Mouse (Mus musculus): ENCODE results near the gene Lrmda. TPM values are rescaled to one million over a fixed set of nuclear protein-coding genes. Genes with fewer than 3 reads are reported as not detected.

Lrmda gene
- total RNA-seq, 2 experiments from 2014 or later, result 3.7 to 3.9 TPM

DNA sequence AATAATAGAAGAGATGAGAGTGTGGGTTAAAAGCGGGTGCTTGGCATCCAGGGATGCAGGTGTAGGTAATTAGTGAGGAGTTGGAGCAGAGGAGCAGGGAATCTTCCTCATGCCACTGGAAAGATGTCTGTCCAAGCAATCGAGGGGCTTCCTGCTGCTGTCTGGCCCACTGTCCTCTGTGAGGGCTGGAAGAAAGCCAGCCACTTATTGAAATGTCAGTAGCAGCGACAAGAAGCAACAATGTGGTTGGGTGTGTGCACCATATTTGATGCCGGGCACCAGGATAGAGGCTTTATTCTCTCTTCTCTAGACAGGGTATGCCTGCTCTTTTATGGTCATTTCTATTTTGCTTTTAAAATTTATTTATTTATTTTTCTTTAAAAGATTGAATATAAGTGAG, 451.5 kb downstream of the Lrmda start:
- no peak for DNase-seq (ENCODE audit: low spot score in 2 of 2)

DNA sequence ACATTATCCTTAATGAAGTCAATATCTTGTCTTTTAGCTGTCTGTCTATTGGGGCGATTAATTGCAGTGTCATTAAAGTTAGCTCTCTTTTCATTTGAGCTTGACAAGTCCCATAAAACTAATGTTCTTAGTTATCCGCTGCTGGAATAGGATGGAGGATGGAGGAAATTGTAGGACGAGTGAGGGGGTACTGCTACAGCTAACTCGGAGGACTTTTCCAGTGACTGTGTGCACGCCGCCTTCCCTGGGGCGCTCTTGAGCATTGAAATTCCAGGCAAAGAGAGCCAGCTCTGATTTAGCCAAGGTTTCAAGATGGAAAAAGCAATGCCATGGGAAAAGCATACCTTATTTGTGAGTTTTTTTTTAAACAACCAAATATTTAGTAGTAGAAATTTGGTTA, 453.9 kb downstream of the Lrmda start:
- DNase-seq (ENCODE audit: low spot score in 2 of 2), result no peak

DNA sequence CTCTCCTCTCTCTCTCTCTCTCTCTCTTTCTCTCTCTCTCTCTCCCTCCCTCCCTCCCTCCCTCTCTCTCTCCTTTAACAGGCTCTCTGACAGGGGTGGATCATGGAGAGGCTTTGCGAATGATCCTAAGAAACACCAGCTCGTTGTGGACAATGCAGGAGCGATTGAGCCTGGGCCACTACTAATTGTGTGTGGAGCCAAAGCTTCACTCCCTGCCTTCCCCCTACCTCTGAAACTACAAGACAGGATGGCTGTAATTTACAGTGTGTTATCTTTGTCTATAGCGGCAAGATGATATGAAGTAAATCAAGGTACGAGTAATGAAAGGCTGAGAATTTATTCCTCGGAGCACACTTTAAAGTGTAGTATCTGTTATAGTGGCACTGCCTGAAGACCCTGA, 454.5 kb downstream of the Lrmda start:
- DNase-seq (ENCODE audit: low spot score in 2 of 2), result no peak

DNA sequence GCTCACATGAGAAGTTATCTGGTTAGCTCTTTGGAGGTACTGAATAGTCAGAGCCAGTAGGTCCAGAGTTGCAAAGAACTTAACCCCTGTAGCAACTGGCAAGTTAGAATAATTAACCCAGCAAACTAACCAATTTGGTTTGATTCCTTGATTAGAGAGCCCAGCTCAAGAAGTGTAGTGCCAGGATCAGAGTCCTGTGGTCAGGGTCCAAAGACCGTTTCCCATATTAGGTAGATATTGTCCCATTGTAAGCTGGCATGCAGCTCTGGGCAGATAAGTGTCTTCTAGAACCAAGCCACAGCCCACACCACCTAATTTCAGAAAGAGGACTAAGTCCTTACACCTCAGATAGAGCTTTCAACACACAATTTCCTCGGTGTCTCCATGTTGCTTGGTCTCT, 473.8 kb downstream of the Lrmda start:
- DNase-seq (ENCODE audit: low spot score in 2 of 2), result no peak

DNA sequence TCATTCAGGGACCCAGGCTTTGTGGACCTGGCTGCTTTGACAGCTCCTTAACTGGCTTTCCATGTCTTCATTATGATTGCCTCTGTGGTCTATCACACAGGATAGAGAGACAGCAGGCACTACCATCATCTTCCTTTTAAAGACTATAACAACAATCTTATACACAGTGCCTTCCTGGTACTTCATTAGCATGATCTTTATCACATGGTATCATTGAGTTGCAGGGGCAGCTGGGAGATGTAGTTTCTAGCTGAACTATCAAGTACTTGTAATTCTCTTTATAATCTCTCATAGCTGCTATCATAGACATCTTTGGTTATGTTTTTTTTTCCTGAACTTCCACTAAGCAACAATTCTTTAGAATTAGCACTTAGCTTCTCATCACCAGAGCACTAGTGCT, 474.8 kb downstream of the Lrmda start:
- no peak for DNase-seq (ENCODE audit: low spot score in 2 of 2)

DNA sequence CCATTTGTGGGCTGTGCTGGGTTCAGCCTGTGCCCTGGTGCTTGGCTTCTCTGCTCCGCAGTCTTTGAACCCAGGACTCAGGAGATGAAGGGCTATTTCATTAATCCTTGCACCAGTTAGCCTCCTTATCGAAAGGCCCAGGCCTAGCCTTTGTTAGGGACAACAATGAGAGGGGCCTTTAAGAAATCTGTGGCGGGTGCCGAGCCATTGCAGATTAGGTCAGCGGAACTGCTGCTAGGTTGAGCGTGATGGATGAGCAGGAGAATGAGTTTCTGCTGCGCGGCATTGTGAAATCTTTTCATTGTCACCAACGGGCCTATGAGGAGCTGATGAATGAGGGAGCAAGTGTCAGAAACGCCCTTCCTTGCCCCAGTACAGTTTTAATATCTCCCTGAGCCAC, 475.4 kb downstream of the Lrmda start:
- DNase-seq (ENCODE audit: low spot score in 2 of 2), result no peak

DNA sequence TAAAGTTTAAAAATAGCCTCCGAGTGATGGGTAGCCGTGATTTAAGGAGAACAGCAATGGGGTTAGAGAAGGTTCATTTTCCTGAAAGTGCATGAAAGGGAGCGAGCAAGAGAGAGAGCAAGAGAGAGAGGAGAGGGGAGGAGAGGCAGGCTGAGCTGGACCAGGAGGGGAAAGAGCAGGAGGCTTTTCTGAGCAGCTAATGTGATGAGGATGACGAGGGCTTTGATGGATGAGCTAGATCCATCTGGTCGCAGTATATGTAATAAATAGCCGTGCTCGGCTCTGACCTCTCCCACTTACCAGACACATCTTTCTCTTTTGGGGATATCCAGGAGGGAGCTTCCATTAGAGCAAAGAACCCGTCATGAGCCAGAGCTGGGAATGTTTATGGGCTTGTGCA, 475.8 kb downstream of the Lrmda start:
- DNase-seq (ENCODE audit: low spot score in 2 of 2), result no peak

DNA sequence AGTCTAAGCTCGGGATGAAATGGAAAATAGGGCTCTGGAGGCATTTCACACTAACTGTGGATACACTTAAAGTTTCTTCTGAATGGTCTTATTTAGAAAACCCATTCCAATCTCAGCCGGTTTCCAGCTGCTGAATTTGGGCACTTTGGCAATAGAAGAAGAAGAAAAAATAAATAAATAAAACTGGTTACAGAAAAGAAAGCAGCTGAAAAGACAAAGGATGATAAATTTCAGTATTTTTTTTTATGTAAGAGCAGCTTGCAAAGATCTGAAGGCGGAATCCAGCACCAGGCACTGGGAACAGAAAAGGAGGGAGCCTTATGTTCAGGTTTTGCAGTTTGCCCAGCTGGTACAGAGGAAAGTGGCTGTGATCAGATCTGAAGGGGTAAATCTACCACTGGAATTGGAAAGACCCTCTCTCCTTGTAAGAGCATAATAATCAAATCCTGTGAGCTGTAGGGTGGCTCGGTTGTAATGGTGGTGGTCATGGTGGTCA, 478.2 kb downstream of the Lrmda start:
- no peak for DNase-seq (ENCODE audit: low spot score in 2 of 2)

DNA sequence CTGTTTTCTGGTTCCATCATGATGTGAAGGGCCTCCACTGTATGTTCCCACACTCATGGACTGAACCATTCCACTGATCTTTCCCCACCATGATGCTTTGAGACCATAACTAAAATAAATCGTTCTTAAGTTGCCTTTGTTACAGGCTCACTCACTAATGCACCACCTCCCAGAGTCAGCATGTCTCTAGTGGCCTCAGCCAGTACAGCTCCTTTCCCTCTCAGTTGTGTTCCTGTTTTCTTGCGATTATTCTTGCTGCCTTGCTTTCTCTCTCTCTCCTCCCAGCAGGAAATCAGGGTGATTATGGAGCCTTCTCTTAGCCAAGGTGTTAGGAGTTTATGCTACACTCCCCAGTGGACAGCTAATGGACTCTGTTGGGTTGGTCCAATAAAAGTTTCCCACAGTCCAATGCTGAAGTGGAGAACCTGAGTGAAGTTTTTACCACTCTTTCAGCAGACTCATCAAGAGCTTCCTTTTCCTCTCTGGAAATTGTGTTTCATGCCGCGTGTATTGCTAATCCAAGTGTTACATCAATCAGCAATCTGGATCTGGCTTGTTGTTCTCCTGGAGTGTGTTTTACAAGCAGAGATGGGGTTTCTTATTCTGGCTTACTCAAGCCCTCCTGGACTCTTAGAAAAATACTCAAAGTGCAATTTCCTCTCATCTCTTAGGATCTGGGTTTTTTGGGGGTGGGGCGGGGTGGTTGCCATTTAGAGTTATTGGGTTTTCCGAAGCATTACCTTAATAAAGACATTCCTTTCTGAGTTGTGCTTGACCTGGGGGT, 490.4 kb downstream of the Lrmda start:
- DNase-seq (ENCODE audit: low spot score in 2 of 2), result no peak

DNA sequence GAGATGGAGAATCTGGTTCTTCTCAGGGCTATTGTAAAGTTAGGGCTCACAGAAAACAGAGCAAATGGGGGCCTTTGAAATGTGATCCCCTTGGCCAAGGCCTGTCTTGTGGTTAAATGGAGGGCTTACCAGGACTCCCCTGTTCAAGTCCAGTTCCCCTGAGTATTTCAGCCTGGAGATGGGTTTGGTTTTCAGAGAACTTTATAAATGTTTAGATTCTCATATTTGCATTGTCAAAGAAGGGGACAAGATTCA, 490.9 kb downstream of the Lrmda start:
- DNase-seq (ENCODE audit: low spot score in 2 of 2), result no peak

DNA sequence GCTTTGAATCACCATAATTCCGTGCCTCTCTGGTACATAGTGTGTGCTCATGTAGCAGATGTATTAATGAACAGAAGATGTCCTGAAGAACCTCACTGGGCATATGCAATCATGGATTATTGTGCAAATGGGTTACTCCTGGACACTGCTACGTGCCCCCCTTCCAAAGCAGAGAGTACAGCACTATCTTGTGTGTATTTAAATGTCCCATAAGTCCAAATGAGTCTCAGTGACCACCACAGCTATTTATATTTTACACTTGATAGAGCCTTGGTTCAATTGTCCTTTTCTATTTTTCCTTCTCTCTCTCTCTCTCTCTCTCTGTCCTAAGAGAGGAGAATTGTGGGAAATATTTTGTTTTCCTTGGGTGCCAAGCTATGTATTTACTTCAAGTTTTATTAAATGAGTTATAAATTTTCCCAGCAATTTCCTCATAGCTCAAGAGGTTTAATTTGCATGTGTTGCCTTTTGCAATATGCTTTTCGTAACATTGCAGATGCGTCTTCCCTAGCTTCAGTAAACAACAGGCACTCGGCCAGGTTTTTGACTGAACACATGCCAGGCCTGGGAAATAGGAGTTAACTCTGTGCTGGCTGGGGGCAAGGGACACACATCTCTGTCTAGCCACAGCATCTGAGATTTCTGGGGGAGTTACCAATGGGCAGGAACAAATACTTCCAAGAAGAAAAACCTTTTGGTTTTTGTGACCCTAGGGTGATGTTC, 495.0 kb downstream of the Lrmda start:
- DNase-seq (ENCODE audit: low spot score in 2 of 2), result no peak

DNA sequence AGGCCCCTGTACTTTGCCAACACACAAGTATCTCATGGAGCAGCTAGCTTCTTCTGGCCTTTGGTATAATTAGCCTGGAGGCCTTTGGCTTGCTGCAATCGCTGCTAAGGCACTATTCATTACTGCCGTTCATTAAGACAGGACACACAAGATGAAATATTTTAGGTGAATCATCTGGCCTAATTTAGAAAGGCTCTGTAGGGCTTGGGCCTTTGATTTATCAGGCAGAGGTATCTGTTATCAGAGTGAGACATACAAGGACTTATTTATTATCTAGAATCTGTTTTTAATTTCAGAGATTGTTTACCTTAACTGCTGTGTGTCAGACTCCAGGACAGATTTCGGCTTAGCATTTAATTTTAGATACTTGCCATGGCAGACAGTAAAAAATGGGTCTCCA, 511.2 kb downstream of the Lrmda start:
- no peak for DNase-seq (ENCODE audit: low spot score in 2 of 2)

DNA sequence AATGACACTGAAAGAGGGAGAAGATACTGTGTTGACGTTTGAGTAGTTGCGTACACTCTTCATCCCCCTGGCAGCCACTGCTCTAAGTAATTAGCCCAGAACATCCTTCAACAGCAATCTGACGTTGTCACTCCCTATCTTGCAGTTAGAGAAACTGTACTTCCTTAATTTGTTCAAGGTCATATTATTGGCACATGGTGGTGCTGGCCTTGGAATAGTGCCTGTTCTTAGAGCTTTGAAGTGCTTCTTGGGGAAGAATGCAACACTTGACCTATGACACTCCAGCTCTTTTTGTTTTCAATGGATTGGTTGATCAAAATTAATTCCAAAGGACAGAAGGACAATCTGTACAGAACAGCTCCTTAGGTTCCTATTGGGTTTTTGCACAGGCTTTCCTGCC, 514.0 kb downstream of the Lrmda start:
- DNase-seq (ENCODE audit: low spot score in 2 of 2), result no peak

DNA sequence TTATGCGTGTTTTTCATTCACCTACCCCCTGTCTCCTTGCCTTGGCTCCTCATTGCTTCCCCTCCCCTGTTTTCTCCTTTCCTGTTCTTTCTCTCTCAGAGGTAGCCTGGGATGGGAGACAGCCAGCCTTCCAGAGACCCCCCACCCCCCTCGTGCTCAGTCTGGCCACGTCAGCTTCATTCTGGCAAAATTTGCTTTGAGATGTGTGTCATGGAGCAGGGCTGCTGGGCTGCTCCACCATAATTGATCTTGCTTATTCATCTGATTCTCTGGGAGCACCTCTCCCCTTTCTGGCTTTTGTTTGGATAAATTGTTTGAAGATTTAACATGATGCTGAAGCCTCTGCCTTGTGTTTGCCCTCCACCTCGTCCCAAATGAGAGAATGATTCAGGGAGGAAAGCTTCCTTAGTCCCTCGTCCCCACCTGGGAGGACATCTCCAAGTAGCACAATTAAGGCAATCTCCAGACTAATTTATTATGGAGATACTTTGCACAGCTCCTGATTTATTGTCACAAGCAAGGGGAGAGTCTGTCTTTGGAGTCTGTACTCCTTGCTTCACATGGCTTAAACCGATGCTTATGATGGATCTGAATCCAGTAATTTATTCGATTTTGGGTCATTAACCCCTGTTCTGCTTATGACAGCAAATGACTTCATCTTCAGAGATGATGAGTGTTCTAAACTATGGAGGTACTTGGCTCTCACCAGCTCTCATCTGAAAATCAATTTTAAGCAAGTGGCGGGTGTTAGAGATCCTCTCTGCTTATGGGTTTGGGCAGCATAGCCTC, 526.6 kb downstream of the Lrmda start:
- no peak for DNase-seq (ENCODE audit: low spot score in 2 of 2)

DNA sequence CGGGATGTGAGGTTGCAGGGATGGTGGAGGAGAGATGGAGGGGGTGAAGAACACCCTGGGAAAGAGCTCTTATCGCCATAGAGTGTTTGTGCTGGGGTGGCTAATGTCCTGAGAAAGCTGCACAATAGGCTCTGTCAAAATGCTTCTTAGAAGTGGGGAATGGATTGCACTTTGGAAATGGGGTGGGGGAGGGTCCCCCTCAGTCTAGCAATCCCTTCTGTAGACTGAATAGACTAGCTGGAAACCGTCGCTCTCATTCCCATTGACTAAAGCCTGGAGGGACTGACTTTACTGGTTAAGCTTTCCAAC, 527.1 kb downstream of the Lrmda start:
- no peak for DNase-seq (ENCODE audit: low spot score in 2 of 2)

DNA sequence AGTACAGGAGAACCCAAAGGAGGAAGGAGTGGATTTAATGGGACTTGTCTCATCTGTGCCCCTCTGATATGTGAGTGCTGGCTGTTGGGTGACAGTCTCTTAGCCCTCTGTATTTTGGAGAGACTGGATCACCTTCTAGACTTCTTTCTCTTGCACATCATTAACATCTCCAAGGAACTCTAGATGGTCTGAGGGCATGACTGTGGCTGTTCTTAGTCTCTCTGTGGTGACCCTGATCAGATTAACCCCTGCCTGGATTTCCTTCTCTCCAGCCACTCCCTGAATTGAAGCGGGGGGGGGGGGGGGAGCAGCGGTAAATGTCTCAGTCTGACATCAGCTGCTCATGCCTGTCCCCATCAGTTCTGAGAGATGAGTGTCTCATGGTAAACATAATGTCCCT, 528.8 kb downstream of the Lrmda start:
- DNase-seq (ENCODE audit: low spot score in 2 of 2), result no peak

DNA sequence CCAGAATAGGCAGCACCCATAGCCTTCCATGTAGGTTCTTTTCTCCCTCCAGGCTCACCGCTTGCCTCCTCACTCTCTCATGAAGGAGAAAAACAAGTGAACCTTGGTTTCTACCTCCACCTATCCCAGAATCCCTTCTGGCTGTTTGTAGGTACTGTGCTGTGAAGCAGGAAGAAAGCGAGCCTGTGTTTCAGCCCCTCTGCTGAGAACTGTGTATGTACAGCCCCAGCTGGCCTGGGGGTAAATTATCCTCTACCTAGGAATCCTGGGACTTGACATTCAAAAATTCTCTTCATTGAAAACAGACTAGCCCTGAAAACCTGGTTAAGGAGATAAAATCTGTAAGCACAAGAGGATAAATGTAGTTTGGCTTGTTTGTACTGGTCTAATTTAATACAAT, 529.7 kb downstream of the Lrmda start:
- no peak for DNase-seq (ENCODE audit: low spot score in 2 of 2)

DNA sequence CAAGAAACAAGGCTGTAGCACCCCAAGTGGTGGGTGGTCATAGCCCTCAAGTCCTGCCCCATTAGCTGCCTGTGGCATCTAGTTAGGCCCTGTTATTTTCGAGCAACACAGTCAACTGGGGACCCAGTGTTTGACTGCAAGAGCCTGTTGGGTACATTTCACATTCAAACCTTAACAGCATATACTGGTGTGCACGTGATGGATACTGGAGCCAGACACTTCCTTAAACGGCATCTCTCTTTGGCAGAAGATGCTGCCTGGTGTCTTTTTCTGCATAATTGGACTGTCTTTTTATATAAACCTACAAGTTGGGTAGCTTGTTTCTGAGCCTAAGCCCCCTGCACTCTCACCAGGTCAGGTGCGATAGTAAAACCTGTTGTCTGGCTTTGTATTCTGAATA, 532.8 kb downstream of the Lrmda start:
- DNase-seq (ENCODE audit: low spot score in 2 of 2), result no peak

DNA sequence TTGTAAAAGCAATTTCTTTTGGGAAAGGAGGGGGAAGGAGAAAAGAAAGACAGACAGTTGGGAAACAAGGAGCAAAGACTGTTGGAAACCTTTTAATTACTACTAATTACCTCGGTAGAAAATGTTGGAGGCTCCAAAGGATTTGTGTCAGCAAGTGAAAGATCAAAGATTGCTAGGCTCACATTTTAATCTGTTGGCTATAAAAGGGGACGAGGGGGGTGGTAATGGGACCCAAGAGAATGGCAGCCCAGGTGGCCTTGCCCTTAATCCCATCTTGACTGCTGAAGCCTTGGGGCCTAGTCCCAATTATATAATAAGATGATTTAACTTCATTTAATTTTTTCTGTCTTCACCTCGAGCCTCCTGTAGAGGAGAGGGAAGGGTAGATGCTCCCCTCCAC, 533.3 kb downstream of the Lrmda start:
- no peak for DNase-seq (ENCODE audit: low spot score in 2 of 2)

DNA sequence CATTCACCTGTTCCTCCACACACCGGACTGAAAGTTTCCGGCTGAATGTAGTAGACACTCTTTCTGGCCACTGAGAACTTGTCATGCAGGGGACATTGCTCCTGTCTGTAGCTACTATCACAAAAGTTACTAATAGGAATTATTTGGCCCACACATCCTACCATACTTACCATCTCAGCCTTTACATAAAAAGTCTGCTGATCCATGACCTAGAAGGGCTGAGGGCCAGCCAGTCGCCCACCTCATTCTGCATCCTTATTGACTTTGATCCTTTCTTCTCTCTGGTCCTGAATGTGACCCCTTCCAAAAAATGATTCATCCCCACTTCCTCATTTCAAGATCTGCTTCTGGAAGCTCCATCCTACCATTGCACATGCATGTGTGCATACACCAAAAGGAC, 534.2 kb downstream of the Lrmda start:
- no peak for DNase-seq (ENCODE audit: low spot score in 2 of 2)

DNA sequence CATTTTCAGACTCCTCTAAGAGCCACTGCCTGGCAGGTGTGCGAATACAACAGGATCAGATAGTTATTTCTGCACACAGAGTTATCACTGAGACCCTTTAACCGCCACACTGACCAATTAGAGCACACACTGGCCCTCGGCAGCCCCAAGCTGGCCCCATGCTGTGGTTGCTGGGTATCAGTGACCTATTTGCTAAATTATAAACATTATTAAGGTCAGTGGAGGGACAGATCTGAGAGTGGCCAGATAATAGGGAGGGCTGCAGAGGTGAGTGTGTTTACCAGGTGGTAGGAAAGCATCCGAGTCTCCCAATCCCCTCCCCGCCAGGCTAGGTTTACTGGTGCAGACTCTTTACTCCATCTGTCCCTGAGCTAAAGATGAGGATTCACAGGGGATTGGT, 553.0 kb downstream of the Lrmda start:
- no peak for DNase-seq (ENCODE audit: low spot score in 2 of 2)

DNA sequence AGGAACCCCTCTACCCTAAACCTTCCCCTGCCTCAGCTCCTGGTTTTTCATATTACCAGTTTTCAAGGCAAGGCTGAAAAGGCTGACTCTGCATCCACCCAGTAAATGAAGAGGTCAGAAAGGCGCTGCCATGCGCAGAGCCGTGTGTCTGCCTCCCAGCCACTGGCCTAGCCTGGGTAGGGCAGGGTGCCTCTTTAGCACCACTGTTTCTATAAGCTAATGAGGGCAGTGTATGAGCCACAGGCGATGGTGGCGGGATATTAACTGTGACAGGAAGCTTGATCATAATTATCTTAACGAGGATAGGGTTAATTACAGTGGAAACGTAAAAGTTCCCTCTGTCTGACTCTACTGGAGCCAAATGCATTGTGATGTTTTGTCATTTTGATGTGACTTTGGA, 554.1 kb downstream of the Lrmda start:
- no peak for DNase-seq (ENCODE audit: low spot score in 2 of 2)

DNA sequence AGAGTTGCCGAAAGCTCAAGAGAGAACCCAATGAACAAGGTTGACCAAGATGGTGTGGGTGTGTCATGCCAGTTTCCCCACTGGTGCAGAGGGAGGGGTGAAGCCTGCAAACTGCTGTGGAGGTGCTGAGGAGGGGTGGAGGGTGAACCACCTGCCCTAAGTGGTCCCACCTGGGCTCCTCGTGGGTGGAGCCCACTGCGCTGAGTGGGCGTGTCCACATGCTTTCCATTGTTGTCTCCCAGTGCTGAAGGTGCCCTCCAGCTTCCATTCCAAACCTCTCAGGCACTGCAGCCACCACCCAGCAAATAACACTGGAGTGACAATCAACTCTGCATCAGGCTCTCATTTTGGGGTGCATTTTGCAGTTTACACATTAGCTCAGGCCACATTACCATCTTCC, 554.5 kb downstream of the Lrmda start:
- no peak for DNase-seq (ENCODE audit: low spot score in 2 of 2)

Measured in adrenal gland, postnatal 4 days (tissue).